Mouse (Mus musculus) left cerebral cortex, postnatal 25 days (tissue): ENCODE data around the gene Mipep. TPM values are rescaled to one million over a fixed set of nuclear protein-coding genes. Genes with fewer than 3 reads are reported as not detected.

Experiments
- DNase-seq, 2 experiments: peaks; one replicate each; pipeline ENCODE4 v3.0.0; 2022; ENCODE audit warnings: low spot score in 2 of 2, mixed read lengths in 1 of 2
- intact Hi-C: fragments of 180-260 bp; cut with DNase I; formaldehyde crosslinking; loops from one replicate; pipeline ENCODE4 v1.15.1; 2025
- total RNA-seq, 2 experiments: library from RNA; stranded (reverse); gene quantifications; 2 replicates each; pipeline ENCODE4 v1.2.3; 2021

Mipep gene
- total RNA-seq, 2 experiments from 2014 or later = 24.7 to 25.7 TPM

- intact Hi-C loops = no loop called here
- no peak for DNase-seq
Observed at GRCm38 (mm10) chr14:60910506-60911444, 126.4 kb downstream of the Mipep start.

GRCm38 (mm10) chr14:60912981-60913468 lies 128.7 kb downstream of the Mipep start:
- intact Hi-C loops = no loop called here
- no peak for DNase-seq

GRCm38 (mm10) chr14:60916661-60917060 lies 132.3 kb downstream of the Mipep start:
- no peak for DNase-seq
- intact Hi-C loops = no loop called here

GRCm38 (mm10) chr14:60926011-60926410 lies 141.6 kb downstream of the Mipep start:
- DNase-seq = no peak
- intact Hi-C loops = no loop called here

GRCm38 (mm10) chr14:60935705-60936104 lies 151.3 kb downstream of the Mipep start:
- intact Hi-C loops = no loop called here
- no peak for DNase-seq

- no peak for DNase-seq
Observed at GRCm38 (mm10) chr14:60937481-60938039, 153.2 kb downstream of the Mipep start.

More at GRCm38 (mm10) chr14:60937481-60938039, 153.2 kb downstream of the Mipep start:
- intact Hi-C loops = no loop called here

Other genes starting within 250 kb of the Mipep start
- gene Spata13, start 150.6 kb upstream of the Mipep start, total RNA-seq = 10 to 100 TPM; 17.6 to 25.2 TPM
- gene C1qtnf9, start 16.4 kb upstream of the Mipep start, total RNA-seq = under 1 TPM; 0.34 to 0.48 TPM